Comparison of ENCODE assay signal across 8 mouse cellular contexts in the genomic region with DNA sequence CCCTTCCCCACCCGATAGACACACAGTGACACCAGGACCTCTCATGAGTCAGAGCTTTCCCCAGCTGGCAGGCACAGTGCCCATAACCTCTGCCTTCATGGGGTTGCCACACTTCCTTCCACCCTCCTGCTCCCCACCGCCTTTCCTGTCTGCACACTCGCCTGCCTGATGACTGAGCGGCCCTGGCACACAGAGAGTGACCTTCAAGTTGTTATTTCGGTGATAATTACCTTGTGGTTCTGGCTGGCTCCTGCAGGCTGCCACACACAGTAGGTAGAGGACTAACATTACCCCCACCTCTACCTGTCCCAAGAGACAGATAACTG. TPM values are rescaled to one million over a fixed set of nuclear protein-coding genes. Genes with fewer than 3 reads are reported as not detected.
DNase-seq lines count a peak whose midpoint lies in the region; ATAC-seq and TF ChIP-seq lines count a peak whose summit lies in the region.

No protein-coding gene starts in this region.

- H3K36me3 ChIP-seq in lung, postnatal 0 days (ENCODE audit: insufficient read depth, low read length): no peaks in the 10 kb centered on the region
- no peaks in the 10 kb centered on the region for H3K36me3 ChIP-seq in stomach, embryonic 15.5 days
- H3K36me3 ChIP-seq in hindbrain, embryonic 10.5 days: 0 out of 2 replicates have a peak, but pooled peaks cover 2% of the 10 kb centered on the region

- no peak for TF ChIP-seq CTCF in lung, postnatal 0 days (IDR thresholded peaks at IDR 0.05)

- peak; percentile 93 for ATAC-seq in lung, postnatal 0 days
- ATAC-seq in stomach, embryonic 15.5 days (ENCODE audit: insufficient read depth, low FRiP score, low read depth): peak; percentile 78

- peaks cover 3% of the 10 kb centered on the region; the same call in 1 of the 2 replicates for H3K4me1 ChIP-seq in lung, postnatal 0 days (ENCODE audit: insufficient read depth, low read depth, low read length)
- H3K4me1 ChIP-seq in stomach, embryonic 15.5 days: no peaks in the 10 kb centered on the region
- no peaks in the 10 kb centered on the region for H3K4me1 ChIP-seq in hindbrain, embryonic 10.5 days (replicated peaks)

- no peak overlapping the region for H3K27ac ChIP-seq in lung, postnatal 0 days (ENCODE audit: low read length)
- H3K27ac ChIP-seq in stomach, embryonic 15.5 days: peak overlapping the region; percentile 64
- no peak overlapping the region for H3K27ac ChIP-seq in hindbrain, embryonic 10.5 days

- no peaks in the 10 kb centered on the region for H3K9me3 ChIP-seq in lung, postnatal 0 days (ENCODE audit: low read length)
- no peaks in the 10 kb centered on the region for H3K9me3 ChIP-seq in stomach, embryonic 15.5 days
- 0 out of 2 replicates have a peak, but pooled peaks cover 2% of the 10 kb centered on the region for H3K9me3 ChIP-seq in hindbrain, embryonic 10.5 days

- no peak overlapping the region for H3K4me3 ChIP-seq in lung, postnatal 0 days (ENCODE audit: low read depth, low read length)
- no peak overlapping the region for H3K4me3 ChIP-seq in stomach, embryonic 15.5 days (replicated peaks)
- no peak overlapping the region for H3K4me3 ChIP-seq in hindbrain, embryonic 10.5 days

- no peak overlapping the region for H3K9ac ChIP-seq in lung, postnatal 0 days (replicated peaks; ENCODE audit: low read depth)
- no peak overlapping the region for H3K9ac ChIP-seq in stomach, embryonic 15.5 days

- DNase-seq in layer of hippocampus, adult 9-11 months: peak; percentile 82
- no peak for DNase-seq in layer of hippocampus, postnatal 10 days (ENCODE audit: low spot score in 2 of 2)
- peak; percentile 72 for DNase-seq in c-Kit-positive CD71-negative TER-119-negative erythroid progenitor cells, embryonic 14.5 days (ENCODE audit: low read depth)
- peak; percentile 78 for DNase-seq in induced T-regulatory cell, adult 2 months (ENCODE audit: low read depth)
- peak; percentile 88 for DNase-seq in lung, postnatal 0 days (ENCODE audit: low spot score)
- DNase-seq in hindbrain, embryonic 10.5 days (ENCODE audit: low spot score): no peak
- no peak for DNase-seq in embryo, embryonic 10.5 days (ENCODE audit: low spot score)

- H3K27me3 ChIP-seq in lung, postnatal 0 days (replicated peaks; ENCODE audit: insufficient read depth, low read length): no peaks in the 10 kb centered on the region
- no peaks in the 10 kb centered on the region for H3K27me3 ChIP-seq in stomach, embryonic 15.5 days (replicated peaks)
- no peaks in the 10 kb centered on the region for H3K27me3 ChIP-seq in hindbrain, embryonic 10.5 days (ENCODE audit: insufficient read depth, poor library complexity, severe bottlenecking)

- peak; percentile 87 for TF ChIP-seq EP300 in lung, postnatal 0 days (IDR thresholded peaks at IDR 0.05)

- H3K4me2 ChIP-seq in lung, postnatal 0 days (replicated peaks; ENCODE audit: low read depth, low read length): no peak overlapping the region
- no peak overlapping the region for H3K4me2 ChIP-seq in stomach, embryonic 15.5 days

- 14% methylated on average over 5 of the region's 5 CpGs for WGBS in lung, postnatal 0 days
- 45% methylated on average over 5 of the region's 5 CpGs for WGBS in stomach, embryonic 15.5 days
- 78% methylated on average over 5 of the region's 5 CpGs for WGBS in hindbrain, embryonic 10.5 days

RNA-seq across cellular contexts. Expression of gene Adipor2, which starts 21.2 kb away (rescaled TPM):
- total RNA-seq in layer of hippocampus, postnatal 10 days (2021): 10 to 100 TPM; 38.4 to 41.3 TPM
- 60.7 and 66.4 TPM in 2 replicates for polyA plus RNA-seq in lung, postnatal 0 days (2015; fragmentation: Nextera tagmentation; extraction: Ambion mirVana)
- 53.9 and 58.7 TPM in 2 replicates for polyA plus RNA-seq in stomach, embryonic 15.5 days (2015; fragmentation: Nextera tagmentation; extraction: Ambion mirVana)
- 28.2 and 36.7 TPM in 2 replicates for polyA plus RNA-seq in hindbrain, embryonic 10.5 days (2016; fragmentation: Nextera tagmentation; extraction: Ambion mirVana)

Comparison
In these comparisons a context has a peak if more than half of its experiments do, and no peak if none do; other contexts are left out.
1. DNase-seq: peak in layer of hippocampus, adult 9-11 months (single experiment), c-Kit-positive CD71-negative TER-119-negative erythroid progenitor cells, embryonic 14.5 days (single experiment), induced T-regulatory cell, adult 2 months (single experiment) and lung, postnatal 0 days (single experiment); none in layer of hippocampus, postnatal 10 days (0 of 2), hindbrain, embryonic 10.5 days (single experiment) and embryo, embryonic 10.5 days (single experiment).